ENCODE assay signal across 8 mouse cellular contexts in genomic region chr8:121084210-121084951, GRCm38 (mm10). TPM values are rescaled to one million over a fixed set of nuclear protein-coding genes. Genes with fewer than 3 reads are reported as not detected.
DNase-seq lines count a peak whose midpoint lies in the region; ATAC-seq lines count a peak whose summit lies in the region.

Foxf1 (plus strand) TSS chr8:121084386.

- H3K4me3 ChIP-seq in kidney, embryonic 14.5 days (ENCODE audit: low read length): peak within 1 kb of the TSS; percentile 56
- H3K4me3 ChIP-seq in embryonic facial prominence, embryonic 12.5 days: peak within 1 kb of the TSS; percentile 53
- peak within 1 kb of the TSS; percentile 80 for H3K4me3 ChIP-seq in intestine, embryonic 14.5 days (ENCODE audit: low read depth, low read length)
- H3K4me3 ChIP-seq in lung, embryonic 16.5 days (ENCODE audit: low read length): peak within 1 kb of the TSS; percentile 57
- peak within 1 kb of the TSS; percentile 70 for H3K4me3 ChIP-seq in stomach, embryonic 16.5 days (replicated peaks; ENCODE audit: low read length)

- no peak within 1 kb of the TSS for H3K27ac ChIP-seq in kidney, embryonic 14.5 days (ENCODE audit: low read depth, low read length)
- H3K27ac ChIP-seq in embryonic facial prominence, embryonic 12.5 days: peak within 1 kb of the TSS; percentile 91
- H3K27ac ChIP-seq in intestine, embryonic 14.5 days (ENCODE audit: low read depth): peak within 1 kb of the TSS; percentile 98
- H3K27ac ChIP-seq in lung, embryonic 16.5 days (ENCODE audit: low read length): peak within 1 kb of the TSS; percentile 99
- H3K27ac ChIP-seq in stomach, embryonic 16.5 days (ENCODE audit: low read length): peak within 1 kb of the TSS; percentile 99

- ATAC-seq in kidney, embryonic 14.5 days (ENCODE audit: low FRiP score, low TSS enrichment): peak; percentile 20; the same call in 1 of the 2 replicates
- 0 out of 2 replicates have a peak, but pooled peaks have one; percentile 17 for ATAC-seq in embryonic facial prominence, embryonic 12.5 days (ENCODE audit: insufficient number of reproducible peaks, insufficient read depth, low FRiP score, low TSS enrichment)
- peak; percentile 71 for ATAC-seq in intestine, embryonic 14.5 days (replicated peaks; ENCODE audit: low FRiP score, low TSS enrichment, low read depth)
- peak; percentile 85 for ATAC-seq in lung, embryonic 16.5 days (ENCODE audit: low read depth)
- no peak; the same call in 1 of the 2 replicates for ATAC-seq in stomach, embryonic 16.5 days (ENCODE audit: insufficient read depth, low FRiP score)
- ATAC-seq in megakaryocyte-erythroid progenitor cell, adult 5-6 weeks (replicated peaks; ENCODE audit: low FRiP score, low TSS enrichment, poor library complexity, severe bottlenecking): no peak

- no peak for DNase-seq in kidney, adult 9 months
- DNase-seq in intestine, embryonic 14.5 days (ENCODE audit: low spot score): peak; percentile 86
- no peak for DNase-seq in cerebellum, postnatal 25 days

- H3K9me3 ChIP-seq in kidney, embryonic 14.5 days (ENCODE audit: control insufficient read depth, low read length): no peaks in the 10 kb centered on the region
- H3K9me3 ChIP-seq in embryonic facial prominence, embryonic 12.5 days: no peaks in the 10 kb centered on the region
- H3K9me3 ChIP-seq in intestine, embryonic 14.5 days (ENCODE audit: control insufficient read depth, low read length): no peaks in the 10 kb centered on the region
- H3K9me3 ChIP-seq in lung, embryonic 16.5 days (ENCODE audit: control insufficient read depth, low read length): no peaks in the 10 kb centered on the region
- H3K9me3 ChIP-seq in stomach, embryonic 16.5 days (replicated peaks; ENCODE audit: control insufficient read depth, low read length): no peaks in the 10 kb centered on the region

- no peaks in the 10 kb centered on the region for H3K36me3 ChIP-seq in kidney, embryonic 14.5 days (ENCODE audit: control insufficient read depth, insufficient read depth, low read length)
- H3K36me3 ChIP-seq in embryonic facial prominence, embryonic 12.5 days: no peaks in the 10 kb centered on the region
- peaks cover 26% of the 10 kb centered on the region for H3K36me3 ChIP-seq in intestine, embryonic 14.5 days (ENCODE audit: control insufficient read depth, insufficient read depth, low read length)
- H3K36me3 ChIP-seq in lung, embryonic 16.5 days (ENCODE audit: control insufficient read depth, insufficient read depth, low read length): no peaks in the 10 kb centered on the region
- no peaks in the 10 kb centered on the region; the same call in 1 of the 2 replicates for H3K36me3 ChIP-seq in stomach, embryonic 16.5 days (ENCODE audit: control insufficient read depth, insufficient read depth, low read length)

- 1% methylated on average over 71 of the region's 83 CpGs for WGBS in kidney, embryonic 14.5 days
- WGBS in embryonic facial prominence, embryonic 12.5 days: 1% methylated on average over 67 of the region's 83 CpGs
- under 1% methylated on average over 48 of the region's 83 CpGs for WGBS in intestine, embryonic 14.5 days
- under 1% methylated on average over 56 of the region's 83 CpGs for WGBS in lung, embryonic 16.5 days
- WGBS in stomach, embryonic 16.5 days: under 1% methylated on average over 68 of the region's 83 CpGs

- peaks cover 21% of the 10 kb centered on the region for H3K4me1 ChIP-seq in kidney, embryonic 14.5 days (ENCODE audit: control insufficient read depth, insufficient read depth, low read length)
- peaks cover 34% of the 10 kb centered on the region for H3K4me1 ChIP-seq in embryonic facial prominence, embryonic 12.5 days
- H3K4me1 ChIP-seq in intestine, embryonic 14.5 days (replicated peaks; ENCODE audit: control insufficient read depth, insufficient read depth, low read length): no peaks in the 10 kb centered on the region
- H3K4me1 ChIP-seq in lung, embryonic 16.5 days (replicated peaks; ENCODE audit: control insufficient read depth, insufficient read depth, low read length): peaks cover 2% of the 10 kb centered on the region; the same call in 1 of the 2 replicates
- no peaks in the 10 kb centered on the region for H3K4me1 ChIP-seq in stomach, embryonic 16.5 days (ENCODE audit: control insufficient read depth, insufficient read depth, low read length)

- H3K27me3 ChIP-seq in kidney, embryonic 14.5 days (ENCODE audit: control insufficient read depth, insufficient read depth, low read length): peaks cover 98% of the 10 kb centered on the region
- H3K27me3 ChIP-seq in embryonic facial prominence, embryonic 12.5 days: peaks cover 85% of the 10 kb centered on the region
- peaks cover 70% of the 10 kb centered on the region for H3K27me3 ChIP-seq in intestine, embryonic 14.5 days (replicated peaks; ENCODE audit: control insufficient read depth, insufficient read depth, low read length)
- peaks cover 62% of the 10 kb centered on the region for H3K27me3 ChIP-seq in lung, embryonic 16.5 days (ENCODE audit: control insufficient read depth, insufficient read depth, low read depth, low read length)
- peaks cover 82% of the 10 kb centered on the region for H3K27me3 ChIP-seq in stomach, embryonic 16.5 days (ENCODE audit: control insufficient read depth, insufficient read depth, low read length)

- H3K9ac ChIP-seq in kidney, embryonic 14.5 days (ENCODE audit: low read depth, low read length): peak within 1 kb of the TSS; percentile 35
- H3K9ac ChIP-seq in embryonic facial prominence, embryonic 12.5 days: peak within 1 kb of the TSS; percentile 73
- H3K9ac ChIP-seq in intestine, embryonic 14.5 days (ENCODE audit: low read length): peak within 1 kb of the TSS; percentile 97
- H3K9ac ChIP-seq in lung, embryonic 16.5 days (ENCODE audit: low read length): peak within 1 kb of the TSS; percentile 83
- peak within 1 kb of the TSS; percentile 88 for H3K9ac ChIP-seq in stomach, embryonic 16.5 days (ENCODE audit: low read length)

- peak within 1 kb of the TSS; percentile 97 for H3K4me2 ChIP-seq in kidney, embryonic 14.5 days (replicated peaks; ENCODE audit: low read depth, low read length)
- peak within 1 kb of the TSS; percentile 95 for H3K4me2 ChIP-seq in embryonic facial prominence, embryonic 12.5 days (replicated peaks)
- H3K4me2 ChIP-seq in intestine, embryonic 14.5 days (ENCODE audit: low read length): peak within 1 kb of the TSS; percentile 79
- H3K4me2 ChIP-seq in lung, embryonic 16.5 days (ENCODE audit: low read depth, low read length): peak within 1 kb of the TSS; percentile 79
- peak within 1 kb of the TSS; percentile 67 for H3K4me2 ChIP-seq in stomach, embryonic 16.5 days (ENCODE audit: low read depth, low read length)

RNA-seq across cellular contexts. Expression of gene Foxf1, which starts in this region (rescaled TPM):
- 0.74 and 0.93 TPM in 2 replicates for polyA plus RNA-seq in kidney, embryonic 14.5 days (2014; fragmentation: Nextera tagmentation; extraction: Ambion mirVana)
- polyA plus RNA-seq in embryonic facial prominence, embryonic 12.5 days (2016; fragmentation: Nextera tagmentation; extraction: Ambion mirVana): 35.0 and 35.9 TPM in 2 replicates
- 129 and 149 TPM in 2 replicates for polyA plus RNA-seq in intestine, embryonic 14.5 days (2014; fragmentation: Nextera tagmentation; extraction: Ambion mirVana)
- polyA plus RNA-seq in lung, embryonic 16.5 days (2015; fragmentation: Nextera tagmentation; extraction: Ambion mirVana): 126 and 138 TPM in 2 replicates
- polyA plus RNA-seq in stomach, embryonic 16.5 days (2015; fragmentation: Nextera tagmentation; extraction: Ambion mirVana): 98.1 and 101 TPM in 2 replicates
- not detected in 2 replicates for total RNA-seq in megakaryocyte-erythroid progenitor cell, adult 5-6 weeks (2014; fragmentation: Nextera tagmentation)
- not detected in 2 replicates for total RNA-seq in megakaryocyte-erythroid progenitor cell, adult 5-6 weeks (2017)

Comparison
In these comparisons a context has a peak if more than half of its experiments do, and no peak if none do; other contexts are left out.
1. RNA of gene Foxf1 (polyA plus RNA-seq): 126 to 138 TPM in lung, embryonic 16.5 days, 129 to 149 TPM in intestine, embryonic 14.5 days, 98.1 to 101 TPM in stomach, embryonic 16.5 days and 35.0 to 35.9 TPM in embryonic facial prominence, embryonic 12.5 days; 0.74 to 0.93 TPM in kidney, embryonic 14.5 days; every median in the first group is over 10 times any median in the second.
2. Peak in ATAC-seq, H3K4me3 ChIP-seq, H3K9ac ChIP-seq and H3K4me2 ChIP-seq in kidney, embryonic 14.5 days; RNA of the gene not detected or under 1 TPM.
3. ATAC-seq: peak in embryonic facial prominence, embryonic 12.5 days (single experiment), intestine, embryonic 14.5 days (single experiment) and lung, embryonic 16.5 days (single experiment); none in stomach, embryonic 16.5 days (single experiment) and megakaryocyte-erythroid progenitor cell, adult 5-6 weeks (single experiment).
4. H3K9ac ChIP-seq: peak in every context shown above with its lines; median percentile 97 in intestine, embryonic 14.5 days; 88 in stomach, embryonic 16.5 days; 83 in lung, embryonic 16.5 days; 73 in embryonic facial prominence, embryonic 12.5 days; 35 in kidney, embryonic 14.5 days.
5. Peak in every context shown above with its lines, with median percentiles within 50 percentile points of each other: H3K4me2 ChIP-seq and H3K4me3 ChIP-seq.